Mouse (Mus musculus): ENCODE results near the gene Trub2.

- TF ChIP-seq GATA1 (IDR thresholded peaks at IDR 0.05; ENCODE audit: borderline replicate concordance, low read length) (no peak), CTCF (IDR thresholded peaks at IDR 0.05; ENCODE audit: low read depth, low read length) (no peak), TAL1 (conservative IDR thresholded peaks at IDR 0.05; ENCODE audit: low read depth, low read length) (no peak), GATA2 (IDR thresholded peaks at IDR 0.05; ENCODE audit: borderline replicate concordance, low read depth, low read length) (no peak)
These were observed 39.4 kb upstream of the Trub2 start for GRCm38 (mm10) chr2:29827709-29828024.
